Mouse (Mus musculus): ENCODE data around the gene Cped1. TPM values are rescaled to one million over a fixed set of nuclear protein-coding genes. Genes with fewer than 3 reads are reported as not detected.
"Not testable (repeated sequence)": the region's sequence is repeated elsewhere in the genome, so short reads cannot be mapped to it uniquely, and the experiment has no call there.

Cped1 gene
- polyA plus RNA-seq, 1 experiment from 2014 or later = 25.0 TPM

- peak; percentile 62 for ATAC-seq
- WGBS = 56% methylated on average over 6 of the region's 6 CpGs
These were observed 249.4 kb downstream of the Cped1 start for GRCm38 (mm10) chr6:22235133-22235532.

GRCm38 (mm10) chr6:22243321-22243720 is 257.6 kb downstream of the Cped1 start:
- ATAC-seq (no peak), DNase-seq (ENCODE audit: low spot score) (no peak)
- Histone ChIP-seq H3K4me2 (replicated peaks; ENCODE audit: low read depth, low read length) (no peak overlapping the region), H3K36me3 (ENCODE audit: insufficient read depth, low read length) (no peaks in the 10 kb centered on the region), H3K4me3 (ENCODE audit: low read depth, low read length) (no peak overlapping the region), H3K27me3 (replicated peaks; ENCODE audit: insufficient read depth, low read length) (no peaks in the 10 kb centered on the region), H3K27ac (ENCODE audit: low read length) (no peak overlapping the region), H3K4me1 (ENCODE audit: insufficient read depth, low read depth, low read length) (no peaks in the 10 kb centered on the region), H3K9me3 (ENCODE audit: low read length) (no peaks in the 10 kb centered on the region), H3K9ac (replicated peaks; ENCODE audit: low read depth) (no peak overlapping the region)
- TF ChIP-seq CTCF (IDR thresholded peaks at IDR 0.05) (no peak), EP300 (IDR thresholded peaks at IDR 0.05) (no peak)
- WGBS = 78% methylated on average over 8 of the region's 8 CpGs

More at GRCm38 (mm10) chr6:22235133-22235532, 249.4 kb downstream of the Cped1 start:
- Histone ChIP-seq H3K4me1 (ENCODE audit: insufficient read depth, low read depth, low read length) (no peaks in the 10 kb centered on the region), H3K9me3 (ENCODE audit: low read length) (no peaks in the 10 kb centered on the region), H3K4me3 (ENCODE audit: low read depth, low read length) (no peak overlapping the region), H3K27me3 (replicated peaks; ENCODE audit: insufficient read depth, low read length) (no peaks in the 10 kb centered on the region), H3K9ac (replicated peaks; ENCODE audit: low read depth) (no peak overlapping the region), H3K4me2 (replicated peaks; ENCODE audit: low read depth, low read length) (no peak overlapping the region), H3K36me3 (ENCODE audit: insufficient read depth, low read length) (no peaks in the 10 kb centered on the region), H3K27ac (ENCODE audit: low read length) (no peak overlapping the region)
- TF ChIP-seq CTCF (IDR thresholded peaks at IDR 0.05) (no peak), EP300 (IDR thresholded peaks at IDR 0.05) (no peak)
- DNase-seq (ENCODE audit: low spot score) = peak; percentile 57

GRCm38 (mm10) chr6:22246696-22247095 is 261.0 kb downstream of the Cped1 start:
- Histone ChIP-seq H3K36me3 (ENCODE audit: insufficient read depth, low read length) (no peaks in the 10 kb centered on the region), H3K4me3 (ENCODE audit: low read depth, low read length) (no peak overlapping the region), H3K27me3 (replicated peaks; ENCODE audit: insufficient read depth, low read length) (no peaks in the 10 kb centered on the region), H3K4me1 (ENCODE audit: insufficient read depth, low read depth, low read length) (no peaks in the 10 kb centered on the region), H3K9me3 (ENCODE audit: low read length) (no peaks in the 10 kb centered on the region), H3K9ac (replicated peaks; ENCODE audit: low read depth) (no peak overlapping the region), H3K27ac (ENCODE audit: low read length) (no peak overlapping the region), H3K4me2 (replicated peaks; ENCODE audit: low read depth, low read length) (no peak overlapping the region)
- DNase-seq (ENCODE audit: low spot score) (no peak), ATAC-seq (no peak)
- TF ChIP-seq CTCF (IDR thresholded peaks at IDR 0.05) (no peak), EP300 (IDR thresholded peaks at IDR 0.05) (no peak)
- 88% methylated on average over 2 of the region's 2 CpGs for WGBS

GRCm38 (mm10) chr6:22258784-22259183 is 273.1 kb downstream of the Cped1 start:
- Histone ChIP-seq H3K4me1 (ENCODE audit: insufficient read depth, low read depth, low read length) (no peaks in the 10 kb centered on the region), H3K27me3 (replicated peaks; ENCODE audit: insufficient read depth, low read length) (no peaks in the 10 kb centered on the region), H3K9me3 (ENCODE audit: low read length) (no peaks in the 10 kb centered on the region), H3K36me3 (ENCODE audit: insufficient read depth, low read length) (no peaks in the 10 kb centered on the region), H3K4me2 (replicated peaks; ENCODE audit: low read depth, low read length) (no peak overlapping the region), H3K27ac (ENCODE audit: low read length) (no peak overlapping the region), H3K4me3 (ENCODE audit: low read depth, low read length) (no peak overlapping the region), H3K9ac (replicated peaks; ENCODE audit: low read depth) (no peak overlapping the region)
- no peak for ATAC-seq
- TF ChIP-seq EP300 (IDR thresholded peaks at IDR 0.05) (no peak), CTCF (IDR thresholded peaks at IDR 0.05) (no peak)
- WGBS = 67% methylated on average over 4 of the region's 4 CpGs
- DNase-seq (ENCODE audit: low spot score) = no peak

- H3K36me3 ChIP-seq (ENCODE audit: insufficient read depth, low read length) = no peaks in the 10 kb centered on the region
- H3K4me1 ChIP-seq (ENCODE audit: insufficient read depth, low read depth, low read length) = no peaks in the 10 kb centered on the region
- H3K27ac ChIP-seq (ENCODE audit: low read length) = no peak overlapping the region
- no peak for TF ChIP-seq EP300 (IDR thresholded peaks at IDR 0.05)
- no peak for TF ChIP-seq CTCF (IDR thresholded peaks at IDR 0.05)
- DNase-seq (ENCODE audit: low spot score) (no peak), ATAC-seq (no peak)
- H3K9ac ChIP-seq (replicated peaks; ENCODE audit: low read depth) = no peak overlapping the region
- no peaks in the 10 kb centered on the region for H3K9me3 ChIP-seq (ENCODE audit: low read length)
- H3K4me2 ChIP-seq (replicated peaks; ENCODE audit: low read depth, low read length) = no peak overlapping the region
- no peaks in the 10 kb centered on the region for H3K27me3 ChIP-seq (replicated peaks; ENCODE audit: insufficient read depth, low read length)
- no peak overlapping the region for H3K4me3 ChIP-seq (ENCODE audit: low read depth, low read length)
- 55% methylated on average over 4 of the region's 4 CpGs for WGBS
These were observed 276.8 kb downstream of the Cped1 start for GRCm38 (mm10) chr6:22262519-22262918.

GRCm38 (mm10) chr6:22264094-22264493 is 278.4 kb downstream of the Cped1 start:
- H3K27ac ChIP-seq (ENCODE audit: low read length); H3K9ac ChIP-seq (replicated peaks; ENCODE audit: low read depth); H3K9me3 ChIP-seq (ENCODE audit: low read length); ATAC-seq; H3K4me3 ChIP-seq (ENCODE audit: low read depth, low read length); H3K4me2 ChIP-seq (replicated peaks; ENCODE audit: low read depth, low read length); H3K27me3 ChIP-seq (replicated peaks; ENCODE audit: insufficient read depth, low read length); DNase-seq (ENCODE audit: low spot score); H3K36me3 ChIP-seq (ENCODE audit: insufficient read depth, low read length); H3K4me1 ChIP-seq (ENCODE audit: insufficient read depth, low read depth, low read length): not testable (repeated sequence)
- WGBS = 80% methylated on average over 8 of the region's 8 CpGs

GRCm38 (mm10) chr6:22266018-22266417 is 280.3 kb downstream of the Cped1 start:
- Histone ChIP-seq H3K27me3 (replicated peaks; ENCODE audit: insufficient read depth, low read length) (no peaks in the 10 kb centered on the region), H3K9ac (replicated peaks; ENCODE audit: low read depth) (no peak overlapping the region), H3K4me2 (replicated peaks; ENCODE audit: low read depth, low read length) (no peak overlapping the region), H3K4me3 (ENCODE audit: low read depth, low read length) (no peak overlapping the region), H3K27ac (ENCODE audit: low read length) (no peak overlapping the region), H3K9me3 (ENCODE audit: low read length) (no peaks in the 10 kb centered on the region), H3K4me1 (ENCODE audit: insufficient read depth, low read depth, low read length) (no peaks in the 10 kb centered on the region), H3K36me3 (ENCODE audit: insufficient read depth, low read length) (no peaks in the 10 kb centered on the region)
- ATAC-seq = no peak
- no peak for TF ChIP-seq CTCF (IDR thresholded peaks at IDR 0.05)
- no peak for TF ChIP-seq EP300 (IDR thresholded peaks at IDR 0.05)
- DNase-seq (ENCODE audit: low spot score) = no peak
- 78% methylated on average over 4 of the region's 4 CpGs for WGBS
